Comparison of ENCODE assay signal across 12 mouse cellular contexts in the genomic region with DNA sequence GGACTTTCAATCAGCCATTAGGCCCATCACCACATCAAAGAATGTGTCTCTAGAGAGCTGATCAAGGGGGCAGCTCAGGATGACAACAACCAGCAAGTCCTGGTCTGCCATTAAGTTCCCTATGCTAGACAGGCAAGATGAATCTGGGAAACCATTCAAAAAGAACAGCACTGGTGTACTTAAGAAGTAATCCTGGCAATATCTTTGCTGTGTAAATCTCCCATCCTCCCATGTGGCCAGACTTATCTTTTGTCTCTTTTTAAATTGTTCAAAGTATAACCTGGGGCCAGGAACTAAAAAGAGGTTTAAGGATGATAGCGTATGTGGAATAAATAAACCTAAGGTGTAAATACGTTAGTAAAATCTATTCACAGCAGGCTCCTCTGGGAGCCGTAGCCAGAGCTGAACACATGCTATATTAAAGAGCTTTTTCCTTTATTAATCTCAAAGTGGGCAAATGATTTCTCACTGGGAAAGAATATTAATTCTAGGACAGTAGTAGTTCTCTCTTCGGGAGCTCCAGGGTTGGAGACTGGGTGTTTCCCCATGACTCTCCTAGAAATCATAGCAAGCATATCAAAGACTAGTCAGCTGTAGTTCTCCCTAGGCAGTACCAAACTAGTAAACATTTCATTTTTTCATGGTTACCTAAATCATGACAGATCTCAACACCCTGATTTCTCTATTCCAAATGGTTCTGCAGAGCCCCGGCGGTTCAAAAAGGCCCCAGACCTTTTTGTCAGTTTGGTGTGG.
DNase-seq lines count a peak whose midpoint lies in the region; ATAC-seq and TF ChIP-seq lines count a peak whose summit lies in the region.
"Had no signal": no experiment of that assay in that cellular context is flagged by ENCODE, and none has a peak within 500 bp of the region (broad histone marks: within the 10 kb centered on the region; RNA-seq: fewer than 3 reads in every experiment).

No protein-coding gene starts in this region.

- ATAC-seq in embryonic facial prominence, embryonic 12.5 days (ENCODE audit: insufficient number of reproducible peaks, insufficient read depth, low FRiP score, low TSS enrichment) = no peak
- peak; percentile 29; the same call in 1 of the 2 replicates for ATAC-seq in hindbrain, embryonic 11.5 days (ENCODE audit: low FRiP score)
- peak; percentile 7; the same call in 1 of the 2 replicates for ATAC-seq in midbrain, embryonic 13.5 days

- 87% methylated on average over 6 of the region's 6 CpGs for WGBS in embryonic facial prominence, embryonic 12.5 days
- 85% methylated on average over 6 of the region's 6 CpGs for WGBS in hindbrain, embryonic 11.5 days
- 53% methylated on average over 6 of the region's 6 CpGs for WGBS in midbrain, embryonic 13.5 days
- 88% methylated on average over 6 of the region's 6 CpGs for WGBS in lung, adult 2 months

- TF ChIP-seq CTCF in lung, adult 2 months (IDR thresholded peaks at IDR 0.05; ENCODE audit: insufficient read depth, low read length) = no peak

- TF ChIP-seq POLR2A in lung, adult 2 months (IDR thresholded peaks at IDR 0.05; ENCODE audit: borderline replicate concordance, extremely low read depth, low read depth, low read length) = no peak

- H3K36me3 ChIP-seq in embryonic facial prominence, embryonic 12.5 days = no peaks in the 10 kb centered on the region
- no peaks in the 10 kb centered on the region for H3K36me3 ChIP-seq in hindbrain, embryonic 11.5 days (ENCODE audit: control insufficient read depth, insufficient read depth, low read length)
- no peaks in the 10 kb centered on the region for H3K36me3 ChIP-seq in midbrain, embryonic 13.5 days
- H3K36me3 ChIP-seq: limb, embryonic 15.5 days had no signal

- no peak overlapping the region for H3K27ac ChIP-seq in embryonic facial prominence, embryonic 12.5 days
- no peak overlapping the region for H3K27ac ChIP-seq in hindbrain, embryonic 11.5 days (ENCODE audit: low read depth, low read length)
- H3K27ac ChIP-seq in midbrain, embryonic 13.5 days = 0 out of 2 replicates have a peak overlapping the region, but pooled peaks have one; percentile 60
- H3K27ac ChIP-seq: heart, adult 2 months; limb, embryonic 15.5 days had no signal

- no peak overlapping the region for H3K9ac ChIP-seq in embryonic facial prominence, embryonic 12.5 days
- no peak overlapping the region for H3K9ac ChIP-seq in hindbrain, embryonic 11.5 days (ENCODE audit: low read depth, low read length)
- peak overlapping the region; percentile 61 for H3K9ac ChIP-seq in midbrain, embryonic 13.5 days (replicated peaks)
- H3K9ac ChIP-seq: limb, embryonic 15.5 days had no signal

- no peak overlapping the region for H3K4me3 ChIP-seq in embryonic facial prominence, embryonic 12.5 days
- H3K4me3 ChIP-seq in hindbrain, embryonic 11.5 days (ENCODE audit: low read depth, low read length) = no peak overlapping the region
- peak overlapping the region; percentile 39 for H3K4me3 ChIP-seq in midbrain, embryonic 13.5 days (replicated peaks)
- H3K4me3 ChIP-seq in lung, adult 2 months (replicated peaks; ENCODE audit: extremely low read depth, low read depth, low read length) = no peak overlapping the region
- H3K4me3 ChIP-seq: heart, adult 2 months; limb, embryonic 15.5 days had no signal

- no peaks in the 10 kb centered on the region for H3K9me3 ChIP-seq in embryonic facial prominence, embryonic 12.5 days
- no peaks in the 10 kb centered on the region for H3K9me3 ChIP-seq in hindbrain, embryonic 11.5 days (ENCODE audit: control insufficient read depth, low read length)
- H3K9me3 ChIP-seq in midbrain, embryonic 13.5 days = no peaks in the 10 kb centered on the region
- H3K9me3 ChIP-seq: limb, embryonic 15.5 days had no signal

- DNase-seq in ES-CJ7 (ENCODE audit: low read depth, low spot score) = peak; percentile 25
- DNase-seq in hindbrain, embryonic 11.5 days (ENCODE audit: low spot score) = no peak
- DNase-seq in gastrocnemius, postnatal 10 days = no peak
- no peak for DNase-seq in lung, adult 2 months
- DNase-seq in cerebellum, postnatal 36 days = no peak
- DNase-seq in adipocyte (ENCODE audit: low spot score) = no peak
- DNase-seq: adrenal gland, postnatal 10 days; heart, adult 2 months; kidney, postnatal 10 days had no signal

- peak overlapping the region; percentile 38; the same call in 1 of the 2 replicates for H3K4me2 ChIP-seq in embryonic facial prominence, embryonic 12.5 days (replicated peaks)
- peak overlapping the region; percentile 31 for H3K4me2 ChIP-seq in hindbrain, embryonic 11.5 days (replicated peaks; ENCODE audit: low read depth, low read length)
- peak overlapping the region; percentile 62 for H3K4me2 ChIP-seq in midbrain, embryonic 13.5 days (replicated peaks)
- H3K4me2 ChIP-seq: limb, embryonic 15.5 days had no signal

- H3K4me1 ChIP-seq in embryonic facial prominence, embryonic 12.5 days = no peaks in the 10 kb centered on the region
- no peaks in the 10 kb centered on the region for H3K4me1 ChIP-seq in hindbrain, embryonic 11.5 days (replicated peaks; ENCODE audit: control insufficient read depth, insufficient read depth, low read length)
- peaks cover 8% of the 10 kb centered on the region; the same call in 1 of the 2 replicates for H3K4me1 ChIP-seq in midbrain, embryonic 13.5 days (replicated peaks)
- no peaks in the 10 kb centered on the region for H3K4me1 ChIP-seq in lung, adult 2 months (ENCODE audit: control insufficient read depth, insufficient read depth, low read length)
- H3K4me1 ChIP-seq: limb, embryonic 15.5 days had no signal

- H3K27me3 ChIP-seq in embryonic facial prominence, embryonic 12.5 days = no peaks in the 10 kb centered on the region
- H3K27me3 ChIP-seq in hindbrain, embryonic 11.5 days (ENCODE audit: control insufficient read depth, insufficient read depth, low read length) = no peaks in the 10 kb centered on the region
- no peaks in the 10 kb centered on the region for H3K27me3 ChIP-seq in midbrain, embryonic 13.5 days
- H3K27me3 ChIP-seq: limb, embryonic 15.5 days had no signal
